Mouse (Mus musculus): Measurements from ENCODE around the gene Hes7. TPM values are rescaled to one million over a fixed set of nuclear protein-coding genes. Genes with fewer than 3 reads are reported as not detected.
A peak's percentile ranks its signal among the peaks of the same experiment; 100 is the strongest.

Hes7 gene
- polyA plus RNA-seq, 1 experiment from 2014 or later, result 1.1 TPM

GRCm38 (mm10) chr11:69098762-69099091 lies 21.5 kb upstream of the Hes7 start:
- Histone ChIP-seq H3K4me2 (ENCODE audit: low read length) (peak overlapping the region; percentile 97), H3K27me3 (ENCODE audit: control insufficient read depth, insufficient read depth, low read depth, low read length) (no peaks in the 10 kb centered on the region), H3K27ac (ENCODE audit: low read length) (peak overlapping the region; percentile 71), H3K36me3 (ENCODE audit: control insufficient read depth, insufficient read depth, low read length) (peaks cover 22% of the 10 kb centered on the region), H3K4me3 (ENCODE audit: low read depth, low read length) (peak overlapping the region; percentile 59), H3K9me3 (replicated peaks; ENCODE audit: control insufficient read depth, low read length, poor library complexity, severe bottlenecking) (no peaks in the 10 kb centered on the region), H3K9ac (ENCODE audit: low read depth, low read length) (peak overlapping the region; percentile 65), H3K4me1 (ENCODE audit: control insufficient read depth, insufficient read depth, low read length) (peaks cover 50% of the 10 kb centered on the region)
- 0% methylated on average over 19 of the region's 19 CpGs for WGBS
- no peak for ATAC-seq

- Histone ChIP-seq H3K9me3 (replicated peaks; ENCODE audit: control insufficient read depth, low read length, poor library complexity, severe bottlenecking) (no peaks in the 10 kb centered on the region), H3K4me2 (ENCODE audit: low read length) (peak overlapping the region; percentile 97), H3K4me1 (ENCODE audit: control insufficient read depth, insufficient read depth, low read length) (peaks cover 49% of the 10 kb centered on the region), H3K9ac (ENCODE audit: low read depth, low read length) (peak overlapping the region; percentile 65), H3K4me3 (ENCODE audit: low read depth, low read length) (peak overlapping the region; percentile 59), H3K36me3 (ENCODE audit: control insufficient read depth, insufficient read depth, low read length) (peaks cover 27% of the 10 kb centered on the region), H3K27ac (ENCODE audit: low read length) (peak overlapping the region; percentile 71), H3K27me3 (ENCODE audit: control insufficient read depth, insufficient read depth, low read depth, low read length) (no peaks in the 10 kb centered on the region)
- under 1% methylated on average over 22 of the region's 22 CpGs for WGBS
- no peak for ATAC-seq
Measured at GRCm38 (mm10) chr11:69099177-69099914, 20.9 kb upstream of the Hes7 start.

GRCm38 (mm10) chr11:69099915-69100345 lies 20.3 kb upstream of the Hes7 start:
- peak overlapping the region; percentile 97 for H3K4me2 ChIP-seq (ENCODE audit: low read length)
- peaks cover 27% of the 10 kb centered on the region for H3K36me3 ChIP-seq (ENCODE audit: control insufficient read depth, insufficient read depth, low read length)
- H3K27me3 ChIP-seq (ENCODE audit: control insufficient read depth, insufficient read depth, low read depth, low read length), result no peaks in the 10 kb centered on the region
- peak overlapping the region; percentile 59 for H3K4me3 ChIP-seq (ENCODE audit: low read depth, low read length)
- H3K9me3 ChIP-seq (replicated peaks; ENCODE audit: control insufficient read depth, low read length, poor library complexity, severe bottlenecking), result no peaks in the 10 kb centered on the region
- peak; percentile 26 for ATAC-seq
- H3K9ac ChIP-seq (ENCODE audit: low read depth, low read length), result peak overlapping the region; percentile 65
- under 1% methylated on average over 23 of the region's 23 CpGs for WGBS
- peaks cover 47% of the 10 kb centered on the region for H3K4me1 ChIP-seq (ENCODE audit: control insufficient read depth, insufficient read depth, low read length)
- H3K27ac ChIP-seq (ENCODE audit: low read length), result peak overlapping the region; percentile 71

GRCm38 (mm10) chr11:69100639-69101360 lies 19.4 kb upstream of the Hes7 start:
- ATAC-seq, result no peak
- Histone ChIP-seq H3K4me2 (ENCODE audit: low read length) (peak overlapping the region; percentile 97), H3K27ac (ENCODE audit: low read length) (no peak overlapping the region), H3K27me3 (ENCODE audit: control insufficient read depth, insufficient read depth, low read depth, low read length) (no peaks in the 10 kb centered on the region), H3K36me3 (ENCODE audit: control insufficient read depth, insufficient read depth, low read length) (peaks cover 36% of the 10 kb centered on the region), H3K4me1 (ENCODE audit: control insufficient read depth, insufficient read depth, low read length) (peaks cover 41% of the 10 kb centered on the region), H3K9me3 (replicated peaks; ENCODE audit: control insufficient read depth, low read length, poor library complexity, severe bottlenecking) (no peaks in the 10 kb centered on the region), H3K4me3 (ENCODE audit: low read depth, low read length) (no peak overlapping the region), H3K9ac (ENCODE audit: low read depth, low read length) (peak overlapping the region; percentile 55)
- 92% methylated on average over 20 of the region's 20 CpGs for WGBS

- Histone ChIP-seq H3K4me3 (ENCODE audit: low read depth, low read length) (no peak overlapping the region), H3K36me3 (ENCODE audit: control insufficient read depth, insufficient read depth, low read length) (peaks cover 37% of the 10 kb centered on the region), H3K27me3 (ENCODE audit: control insufficient read depth, insufficient read depth, low read depth, low read length) (no peaks in the 10 kb centered on the region), H3K4me1 (ENCODE audit: control insufficient read depth, insufficient read depth, low read length) (peaks cover 34% of the 10 kb centered on the region), H3K9ac (ENCODE audit: low read depth, low read length) (no peak overlapping the region), H3K9me3 (replicated peaks; ENCODE audit: control insufficient read depth, low read length, poor library complexity, severe bottlenecking) (no peaks in the 10 kb centered on the region), H3K4me2 (ENCODE audit: low read length) (no peak overlapping the region), H3K27ac (ENCODE audit: low read length) (no peak overlapping the region)
- WGBS, result 92% methylated on average over 20 of the region's 21 CpGs
- ATAC-seq, result no peak
Measured at GRCm38 (mm10) chr11:69101604-69102402, 18.4 kb upstream of the Hes7 start.

- no peaks in the 10 kb centered on the region for H3K27me3 ChIP-seq (ENCODE audit: control insufficient read depth, insufficient read depth, low read depth, low read length)
- no peak for ATAC-seq
- H3K9ac ChIP-seq (ENCODE audit: low read depth, low read length), result no peak overlapping the region
Measured at GRCm38 (mm10) chr11:69102403-69102725, 17.8 kb upstream of the Hes7 start.

GRCm38 (mm10) chr11:69103121-69103520 lies 17.1 kb upstream of the Hes7 start:
- no peaks in the 10 kb centered on the region for H3K27me3 ChIP-seq (ENCODE audit: control insufficient read depth, insufficient read depth, low read depth, low read length)
- WGBS, result 93% methylated on average over 14 of the region's 14 CpGs
- no peak for ATAC-seq
- H3K36me3 ChIP-seq (ENCODE audit: control insufficient read depth, insufficient read depth, low read length), result peaks cover 42% of the 10 kb centered on the region
- no peak overlapping the region for H3K9ac ChIP-seq (ENCODE audit: low read depth, low read length)
- peaks cover 23% of the 10 kb centered on the region for H3K4me1 ChIP-seq (ENCODE audit: control insufficient read depth, insufficient read depth, low read length)
- H3K27ac ChIP-seq (ENCODE audit: low read length), result no peak overlapping the region
- H3K4me3 ChIP-seq (ENCODE audit: low read depth, low read length), result no peak overlapping the region
- no peaks in the 10 kb centered on the region for H3K9me3 ChIP-seq (replicated peaks; ENCODE audit: control insufficient read depth, low read length, poor library complexity, severe bottlenecking)
- no peak overlapping the region for H3K4me2 ChIP-seq (ENCODE audit: low read length)

More at GRCm38 (mm10) chr11:69102403-69102725, 17.8 kb upstream of the Hes7 start:
- Histone ChIP-seq H3K4me2 (ENCODE audit: low read length) (no peak overlapping the region), H3K27ac (ENCODE audit: low read length) (no peak overlapping the region), H3K4me1 (ENCODE audit: control insufficient read depth, insufficient read depth, low read length) (peaks cover 29% of the 10 kb centered on the region), H3K36me3 (ENCODE audit: control insufficient read depth, insufficient read depth, low read length) (peaks cover 40% of the 10 kb centered on the region), H3K4me3 (ENCODE audit: low read depth, low read length) (no peak overlapping the region), H3K9me3 (replicated peaks; ENCODE audit: control insufficient read depth, low read length, poor library complexity, severe bottlenecking) (no peaks in the 10 kb centered on the region)
- WGBS, result 95% methylated on average over 7 of the region's 7 CpGs

GRCm38 (mm10) chr11:69103531-69104435 lies 16.4 kb upstream of the Hes7 start:
- no peak overlapping the region for H3K27ac ChIP-seq (ENCODE audit: low read length)
- no peak overlapping the region for H3K4me2 ChIP-seq (ENCODE audit: low read length)
- WGBS, result 90% methylated on average over 15 of the region's 15 CpGs
- H3K9ac ChIP-seq (ENCODE audit: low read depth, low read length), result no peak overlapping the region
- H3K27me3 ChIP-seq (ENCODE audit: control insufficient read depth, insufficient read depth, low read depth, low read length), result no peaks in the 10 kb centered on the region
- no peak for ATAC-seq
- H3K4me1 ChIP-seq (ENCODE audit: control insufficient read depth, insufficient read depth, low read length), result peaks cover 16% of the 10 kb centered on the region
- H3K9me3 ChIP-seq (replicated peaks; ENCODE audit: control insufficient read depth, low read length, poor library complexity, severe bottlenecking), result no peaks in the 10 kb centered on the region
- H3K4me3 ChIP-seq (ENCODE audit: low read depth, low read length), result no peak overlapping the region
- H3K36me3 ChIP-seq (ENCODE audit: control insufficient read depth, insufficient read depth, low read length), result peaks cover 44% of the 10 kb centered on the region
